Mouse (Mus musculus): ENCODE data around the gene Ces3a.

DNA sequence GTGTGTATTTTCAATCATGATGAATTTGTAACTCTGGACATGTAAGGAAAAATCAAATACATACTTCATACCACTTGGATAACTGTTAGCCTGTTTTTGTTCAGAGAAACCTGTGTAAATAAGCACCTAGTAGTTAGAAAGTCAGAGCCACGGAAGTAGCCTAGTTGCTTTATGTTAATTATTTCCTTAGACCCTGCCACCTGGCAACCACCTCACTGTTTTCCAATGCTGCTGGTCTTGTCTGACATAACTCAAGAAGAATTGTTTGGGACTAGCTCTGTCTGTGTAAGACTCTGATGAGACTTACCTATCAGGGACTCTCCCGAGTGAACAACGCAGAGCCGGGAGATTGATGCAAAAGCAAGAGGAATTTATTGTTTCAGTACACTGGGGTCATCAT, 28.2 kb downstream of the Ces3a start:
- TF ChIP-seq EP300 (IDR thresholded peaks at IDR 0.05; ENCODE audit: low read depth), result no peak
- no peak for TF ChIP-seq CTCF (IDR thresholded peaks at IDR 0.05; ENCODE audit: low read depth)
